Mouse (Mus musculus) CH12.LX (cell line): ENCODE data around the gene Prrc2b.

Source experiments
- CHD2 ChIP-seq: IDR thresholded peaks from 2 replicates; pipeline ENCODE4 v1.6.1; 2011; ENCODE audit warnings: low read length, improper control_type of control experiment
- CTCF ChIP-seq, 2 experiments: IDR thresholded peaks in 1 of 2; conservative IDR thresholded peaks in 1 of 2; 2 replicates each; pipeline ENCODE4 v1.5.1; 2011 to 2012; ENCODE audit warnings: low read depth in 2 of 2, low read length in 2 of 2, improper control_type of control experiment in 1 of 2, inconsistent platforms in 1 of 2, mild to moderate bottlenecking in 1 of 2, moderate library complexity in 1 of 2
- EP300 ChIP-seq: IDR thresholded peaks from 2 replicates; pipeline ENCODE4 v1.6.1; 2011; ENCODE audit warnings: low read length, improper control_type of control experiment
- GABPA ChIP-seq: IDR thresholded peaks from 2 replicates; pipeline ENCODE4 v1.6.1; 2012; ENCODE audit warnings: low read depth, low read length, improper control_type of control experiment, inconsistent platforms; ENCODE audit not compliant: insufficient replicate concordance
- KAT2A ChIP-seq: IDR thresholded peaks from 2 replicates; pipeline ENCODE4 v1.6.1; 2012; ENCODE audit warnings: low read length, improper control_type of control experiment, inconsistent platforms; ENCODE audit not compliant: insufficient replicate concordance
- MAX ChIP-seq: IDR thresholded peaks from 2 replicates; pipeline ENCODE4 v1.6.1; 2011; ENCODE audit warnings: low read length, improper control_type of control experiment
- POLR2A ChIP-seq: IDR thresholded peaks from 2 replicates; pipeline ENCODE4 v1.6.1; 2011; ENCODE audit warnings: low read depth, mild to moderate bottlenecking, improper control_type of control experiment, low read length
- SIN3A ChIP-seq: IDR thresholded peaks from 2 replicates; pipeline ENCODE4 v1.6.1; 2012; ENCODE audit warnings: low read length, improper control_type of control experiment, inconsistent platforms
- UBTF ChIP-seq: IDR thresholded peaks from 2 replicates; pipeline ENCODE4 v1.6.1; 2012; ENCODE audit warnings: low read depth, mild to moderate bottlenecking, inconsistent platforms, low read length, improper control_type of control experiment, moderate library complexity
- USF1 ChIP-seq: IDR thresholded peaks from 2 replicates; pipeline ENCODE4 v1.6.1; 2014; ENCODE audit warnings: low read depth, mild to moderate bottlenecking, inconsistent platforms, low read length, improper control_type of control experiment
- USF2 ChIP-seq: conservative IDR thresholded peaks from 2 replicates; pipeline ENCODE4 v1.6.1; 2011; ENCODE audit warnings: low read depth, low read length, improper control_type of control experiment
- ZC3H11A ChIP-seq: IDR thresholded peaks from 2 replicates; pipeline ENCODE4 v1.6.1; 2012; ENCODE audit warnings: low read depth, mild to moderate bottlenecking, inconsistent platforms, low read length, improper control_type of control experiment
- ZNF384 ChIP-seq: IDR thresholded peaks from 2 replicates; pipeline ENCODE4 v1.6.1; 2012; ENCODE audit warnings: low read depth, low read length, improper control_type of control experiment, inconsistent platforms

DNA sequence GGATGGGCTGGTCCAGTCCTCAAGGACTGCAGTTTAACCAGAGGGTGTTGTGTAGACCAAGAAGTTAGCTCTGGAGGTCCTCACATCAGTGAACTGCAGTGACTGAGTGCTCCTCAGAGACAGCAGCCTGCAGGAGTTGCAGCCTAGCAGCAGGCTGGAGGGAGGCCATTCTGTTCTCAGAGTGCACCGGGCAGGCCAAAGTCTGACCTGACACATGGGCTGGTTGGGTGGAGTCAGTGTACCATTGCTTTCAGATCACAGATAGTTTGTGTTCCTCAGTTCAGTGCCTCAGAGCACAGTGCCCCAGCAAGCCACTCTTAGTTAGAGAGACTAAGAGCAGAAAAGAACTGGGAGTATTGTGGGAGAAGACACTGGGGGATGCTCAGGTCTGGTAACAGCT lies 56.8 kb downstream of the Prrc2b start:
- TF ChIP-seq CHD2: no peak
- no peak for TF ChIP-seq SIN3A
- TF ChIP-seq POLR2A: no peak
- no peak for TF ChIP-seq UBTF
- no peak for TF ChIP-seq CTCF (conservative IDR thresholded peaks at IDR 0.05 in 1 of 2, IDR thresholded peaks at IDR 0.05 in 1 of 2; ENCODE audit: low read depth in 2 of 2, low read length in 2 of 2)
- TF ChIP-seq MAX: no peak
- no peak for TF ChIP-seq ZNF384
- no peak for TF ChIP-seq EP300
- TF ChIP-seq KAT2A: no peak
- TF ChIP-seq USF1: no peak
- TF ChIP-seq ZC3H11A: no peak
- TF ChIP-seq GABPA: no peak
- no peak for TF ChIP-seq USF2
